Mouse (Mus musculus): ENCODE measurements around the gene Gm765.

Gene Gm765

GRCm38 (mm10) chr6:98210237-98210636 is 132.3 kb downstream of the Gm765 start:
- no peak for DNase-seq

GRCm38 (mm10) chr6:98208051-98208450 is 134.5 kb downstream of the Gm765 start:
- no peak for DNase-seq

- no peak for DNase-seq
Observed at GRCm38 (mm10) chr6:98198706-98199105, 143.8 kb downstream of the Gm765 start.

- no peak for DNase-seq
Observed at GRCm38 (mm10) chr6:98190745-98191442, 151.7 kb downstream of the Gm765 start.

Data from thymus, adult 18-20 months (tissue).